Mouse (Mus musculus): ENCODE measurements around the gene Gm20671. TPM values are rescaled to one million over a fixed set of nuclear protein-coding genes. Genes with fewer than 3 reads are reported as not detected.
"Not testable (repeated sequence)": the region's sequence is repeated elsewhere in the genome, so short reads cannot be mapped to it uniquely, and the experiment has no call there.

Gm20671 gene
- total RNA-seq, 1 experiment from 2014 or later, result 10.1 TPM

GRCm38 (mm10) chr5:32747650-32748375 is 79.1 kb downstream of the Gm20671 start:
- ATAC-seq (replicated peaks in 1 of 2; ENCODE audit: insufficient read depth in 1 of 2, low FRiP score in 2 of 2, low TSS enrichment in 1 of 2, low read depth in 1 of 2, poor library complexity in 2 of 2, severe bottlenecking in 2 of 2), result peak; percentile 43; a peak in 2 of 4 replicates

GRCm38 (mm10) chr5:32745705-32746655 is 80.9 kb downstream of the Gm20671 start:
- peak; percentile 84 to 88 for ATAC-seq (replicated peaks in 1 of 2; ENCODE audit: insufficient read depth in 1 of 2, low FRiP score in 2 of 2, low TSS enrichment in 1 of 2, low read depth in 1 of 2, poor library complexity in 2 of 2, severe bottlenecking in 2 of 2)

- peak; percentile 24 to 31; a peak in 3 of 4 replicates for ATAC-seq (replicated peaks in 1 of 2; ENCODE audit: insufficient read depth in 1 of 2, low FRiP score in 2 of 2, low TSS enrichment in 1 of 2, low read depth in 1 of 2, poor library complexity in 2 of 2, severe bottlenecking in 2 of 2)
These were observed 84.8 kb downstream of the Gm20671 start for GRCm38 (mm10) chr5:32742149-32742548.

- ATAC-seq (replicated peaks in 1 of 2; ENCODE audit: insufficient read depth in 1 of 2, low FRiP score in 2 of 2, low TSS enrichment in 1 of 2, low read depth in 1 of 2, poor library complexity in 2 of 2, severe bottlenecking in 2 of 2), result peak; percentile 9 to 13; a peak in 2 of 4 replicates
These were observed 85.5 kb downstream of the Gm20671 start for GRCm38 (mm10) chr5:32741377-32741776.

- peak; percentile 10 to 23; a peak in 1 of 4 replicates for ATAC-seq (replicated peaks in 1 of 2; ENCODE audit: insufficient read depth in 1 of 2, low FRiP score in 2 of 2, low TSS enrichment in 1 of 2, low read depth in 1 of 2, poor library complexity in 2 of 2, severe bottlenecking in 2 of 2)
These were observed 86.1 kb downstream of the Gm20671 start for GRCm38 (mm10) chr5:32740850-32741249.

- peak in 1 of 2 experiments; percentile 20; a peak in 1 of 4 replicates for ATAC-seq (replicated peaks in 1 of 2; ENCODE audit: insufficient read depth in 1 of 2, low FRiP score in 2 of 2, low TSS enrichment in 1 of 2, low read depth in 1 of 2, poor library complexity in 2 of 2, severe bottlenecking in 2 of 2)
These were observed 86.8 kb downstream of the Gm20671 start for GRCm38 (mm10) chr5:32740138-32740537.

- not testable (repeated sequence) for ATAC-seq (replicated peaks in 1 of 2; ENCODE audit: insufficient read depth in 1 of 2, low FRiP score in 2 of 2, low TSS enrichment in 1 of 2, low read depth in 1 of 2, poor library complexity in 2 of 2, severe bottlenecking in 2 of 2)
These were observed 90.1 kb downstream of the Gm20671 start for GRCm38 (mm10) chr5:32736770-32737169.

GRCm38 (mm10) chr5:32735779-32736178 is 91.1 kb downstream of the Gm20671 start:
- no peak for ATAC-seq (replicated peaks in 1 of 2; ENCODE audit: insufficient read depth in 1 of 2, low FRiP score in 2 of 2, low TSS enrichment in 1 of 2, low read depth in 1 of 2, poor library complexity in 2 of 2, severe bottlenecking in 2 of 2)

- peak; percentile 43 to 65 for ATAC-seq (replicated peaks in 1 of 2; ENCODE audit: insufficient read depth in 1 of 2, low FRiP score in 2 of 2, low TSS enrichment in 1 of 2, low read depth in 1 of 2, poor library complexity in 2 of 2, severe bottlenecking in 2 of 2)
These were observed 93.0 kb downstream of the Gm20671 start for GRCm38 (mm10) chr5:32733892-32734291.

GRCm38 (mm10) chr5:32728851-32729250 is 98.1 kb downstream of the Gm20671 start:
- peak; percentile 33 to 44; a peak in 1 of 4 replicates for ATAC-seq (replicated peaks in 1 of 2; ENCODE audit: insufficient read depth in 1 of 2, low FRiP score in 2 of 2, low TSS enrichment in 1 of 2, low read depth in 1 of 2, poor library complexity in 2 of 2, severe bottlenecking in 2 of 2)

GRCm38 (mm10) chr5:32728300-32728699 is 98.6 kb downstream of the Gm20671 start:
- peak in 1 of 2 experiments; percentile 51; a peak in 2 of 4 replicates for ATAC-seq (replicated peaks in 1 of 2; ENCODE audit: insufficient read depth in 1 of 2, low FRiP score in 2 of 2, low TSS enrichment in 1 of 2, low read depth in 1 of 2, poor library complexity in 2 of 2, severe bottlenecking in 2 of 2)

GRCm38 (mm10) chr5:32725397-32725796 is 101.5 kb downstream of the Gm20671 start:
- not testable (repeated sequence) for ATAC-seq (replicated peaks in 1 of 2; ENCODE audit: insufficient read depth in 1 of 2, low FRiP score in 2 of 2, low TSS enrichment in 1 of 2, low read depth in 1 of 2, poor library complexity in 2 of 2, severe bottlenecking in 2 of 2)

- ATAC-seq (replicated peaks in 1 of 2; ENCODE audit: insufficient read depth in 1 of 2, low FRiP score in 2 of 2, low TSS enrichment in 1 of 2, low read depth in 1 of 2, poor library complexity in 2 of 2, severe bottlenecking in 2 of 2), result no peak
These were observed 102.9 kb downstream of the Gm20671 start for GRCm38 (mm10) chr5:32723981-32724380.

GRCm38 (mm10) chr5:32722711-32723110 is 104.2 kb downstream of the Gm20671 start:
- peak; percentile 65 to 66; a peak in 2 of 4 replicates for ATAC-seq (replicated peaks in 1 of 2; ENCODE audit: insufficient read depth in 1 of 2, low FRiP score in 2 of 2, low TSS enrichment in 1 of 2, low read depth in 1 of 2, poor library complexity in 2 of 2, severe bottlenecking in 2 of 2)

GRCm38 (mm10) chr5:32722263-32722662 is 104.6 kb downstream of the Gm20671 start:
- ATAC-seq (replicated peaks in 1 of 2; ENCODE audit: insufficient read depth in 1 of 2, low FRiP score in 2 of 2, low TSS enrichment in 1 of 2, low read depth in 1 of 2, poor library complexity in 2 of 2, severe bottlenecking in 2 of 2), result no peak

- ATAC-seq (replicated peaks in 1 of 2; ENCODE audit: insufficient read depth in 1 of 2, low FRiP score in 2 of 2, low TSS enrichment in 1 of 2, low read depth in 1 of 2, poor library complexity in 2 of 2, severe bottlenecking in 2 of 2), result no peak
These were observed 105.6 kb downstream of the Gm20671 start for GRCm38 (mm10) chr5:32721316-32721715.

GRCm38 (mm10) chr5:32720416-32720815 is 106.5 kb downstream of the Gm20671 start:
- ATAC-seq (replicated peaks in 1 of 2; ENCODE audit: insufficient read depth in 1 of 2, low FRiP score in 2 of 2, low TSS enrichment in 1 of 2, low read depth in 1 of 2, poor library complexity in 2 of 2, severe bottlenecking in 2 of 2), result no peak

- ATAC-seq (replicated peaks in 1 of 2; ENCODE audit: insufficient read depth in 1 of 2, low FRiP score in 2 of 2, low TSS enrichment in 1 of 2, low read depth in 1 of 2, poor library complexity in 2 of 2, severe bottlenecking in 2 of 2), result no peak
These were observed 108.0 kb downstream of the Gm20671 start for GRCm38 (mm10) chr5:32718916-32719315.

Measured in hematopoietic stem cell, adult 5-6 weeks (primary cell).